Mouse (Mus musculus): ENCODE measurements around the gene Tmem204. TPM values are rescaled to one million over a fixed set of nuclear protein-coding genes. Genes with fewer than 3 reads are reported as not detected.

Gene Tmem204
- polyA plus RNA-seq, 3 experiments from 2014 or later, result 0.47 to 0.66 TPM; not detected in 1

DNA sequence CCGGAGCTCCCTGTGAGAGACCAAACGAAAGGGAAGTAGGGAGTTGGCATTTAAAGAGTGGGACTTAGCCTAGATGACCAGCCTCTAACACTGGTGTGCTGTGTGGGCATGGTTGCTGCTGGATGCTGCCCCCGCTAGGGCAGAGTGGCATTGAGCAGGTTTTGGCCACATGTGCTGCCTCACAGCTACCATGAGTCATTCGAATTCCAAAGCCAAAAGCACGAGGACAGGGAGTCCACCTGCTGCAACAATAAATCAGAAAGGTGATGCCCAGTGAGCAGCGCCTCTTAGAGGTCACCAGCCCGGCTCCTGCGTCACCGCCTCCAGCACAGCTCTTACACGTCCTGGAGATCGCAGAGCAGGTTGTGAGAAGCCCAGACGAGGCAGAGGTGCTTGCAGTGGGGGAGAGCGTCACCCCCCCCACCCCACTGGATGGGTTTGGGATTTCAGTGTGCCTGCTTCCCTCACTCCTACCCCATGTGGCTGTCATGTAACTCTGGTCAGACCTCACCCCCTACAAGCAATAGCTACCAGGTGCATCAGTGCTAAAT lies 1.5 kb upstream of the Tmem204 start:
- no peak for ATAC-seq

DNA sequence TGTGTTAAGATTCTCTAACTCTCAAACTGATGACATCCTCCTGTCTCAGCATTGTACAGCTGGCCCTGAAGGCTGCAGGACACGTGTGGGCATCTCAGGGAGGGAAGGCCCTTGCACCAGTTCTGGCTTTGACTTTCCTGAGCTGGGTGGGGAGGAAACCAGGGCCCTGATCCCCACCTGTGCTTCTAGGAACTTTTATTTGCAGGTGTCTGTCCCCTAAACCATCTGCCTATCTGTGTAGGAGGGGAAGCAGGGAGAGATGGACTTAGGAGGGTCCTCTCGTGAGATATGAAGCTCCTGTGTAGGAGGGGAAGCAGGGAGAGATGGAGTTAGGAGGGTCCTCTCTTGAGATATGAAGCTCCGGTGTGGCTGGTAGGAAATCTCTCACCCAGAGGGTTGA lies 504 bp downstream of the Tmem204 start:
- ATAC-seq, result no peak

DNA sequence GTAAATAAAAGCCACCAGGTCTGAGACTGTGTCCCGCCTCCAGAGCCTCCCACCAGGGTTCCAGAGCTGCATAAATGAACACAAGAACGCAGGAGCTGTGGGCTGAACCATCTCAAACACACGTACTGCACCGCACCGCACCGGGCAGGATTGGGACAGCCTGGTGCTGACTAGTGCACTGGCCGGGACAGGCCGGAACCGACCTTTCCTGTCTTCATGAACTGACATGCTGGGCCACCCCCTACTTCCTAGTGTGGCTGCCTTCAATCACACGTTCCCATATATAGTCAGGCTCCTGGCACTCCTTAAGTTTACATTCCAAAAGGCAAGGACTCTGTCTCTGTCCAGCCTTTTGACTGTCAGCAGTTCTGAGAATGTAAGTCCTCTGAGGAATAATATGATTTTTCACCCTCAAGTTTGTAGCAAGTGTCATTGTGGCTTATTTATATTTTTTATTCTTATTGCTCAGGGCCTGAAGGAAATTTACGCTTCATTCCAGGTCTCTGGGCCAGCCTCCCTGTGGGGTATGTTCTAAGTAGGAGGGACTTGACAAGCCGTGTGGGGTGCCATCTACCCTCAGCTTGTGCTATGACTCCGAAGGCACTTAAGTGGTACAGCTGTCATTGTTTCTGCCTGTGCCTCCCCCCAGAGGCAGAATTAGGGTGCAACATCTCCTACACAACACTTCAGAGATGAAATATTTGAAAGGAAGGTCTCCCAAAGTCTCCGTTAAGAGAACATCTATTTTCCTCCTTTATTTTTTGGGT lies 1.1 kb downstream of the Tmem204 start:
- ATAC-seq, result no peak

DNA sequence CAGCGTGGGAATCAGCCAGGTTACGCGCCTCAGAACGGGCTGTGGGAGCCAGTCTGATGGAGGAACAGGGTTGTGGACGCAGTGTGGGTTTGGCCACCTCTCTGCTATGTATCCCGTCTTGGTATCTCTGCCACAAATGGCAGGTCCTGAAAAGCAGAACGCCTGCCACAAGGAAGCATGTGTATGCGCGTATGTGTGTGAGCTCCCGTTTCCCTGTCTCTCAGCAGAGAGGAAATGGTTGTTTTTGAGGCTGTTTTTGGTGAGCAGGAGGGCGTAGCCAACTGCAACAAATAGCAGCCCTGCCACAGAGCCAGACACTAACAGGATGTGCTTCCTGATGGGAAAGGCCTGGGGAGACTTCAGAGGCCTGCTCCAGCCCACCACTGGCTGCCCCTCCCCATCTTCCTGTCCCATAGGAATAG lies 2.4 kb downstream of the Tmem204 start:
- ATAC-seq, result no peak

DNA sequence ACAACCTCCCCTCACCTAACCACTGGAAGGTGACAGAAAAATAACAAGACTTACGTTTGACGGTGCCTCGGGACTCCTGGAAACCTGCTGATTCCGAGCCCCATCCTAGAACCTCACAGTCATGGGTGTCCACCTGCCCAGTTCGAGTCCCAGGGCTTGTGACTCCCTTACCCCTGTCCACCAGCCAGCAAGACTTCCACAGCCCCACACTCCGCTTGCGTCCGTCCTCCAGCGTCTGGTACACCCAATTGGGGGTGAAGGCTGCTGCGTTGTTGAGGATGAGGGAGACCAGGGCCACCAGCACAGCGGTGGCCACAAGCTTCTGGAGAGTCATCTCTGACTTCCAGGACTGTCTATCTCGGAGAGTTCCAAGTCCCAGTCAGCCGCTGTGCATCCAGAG lies 3.2 kb downstream of the Tmem204 start:
- ATAC-seq, result no peak

DNA sequence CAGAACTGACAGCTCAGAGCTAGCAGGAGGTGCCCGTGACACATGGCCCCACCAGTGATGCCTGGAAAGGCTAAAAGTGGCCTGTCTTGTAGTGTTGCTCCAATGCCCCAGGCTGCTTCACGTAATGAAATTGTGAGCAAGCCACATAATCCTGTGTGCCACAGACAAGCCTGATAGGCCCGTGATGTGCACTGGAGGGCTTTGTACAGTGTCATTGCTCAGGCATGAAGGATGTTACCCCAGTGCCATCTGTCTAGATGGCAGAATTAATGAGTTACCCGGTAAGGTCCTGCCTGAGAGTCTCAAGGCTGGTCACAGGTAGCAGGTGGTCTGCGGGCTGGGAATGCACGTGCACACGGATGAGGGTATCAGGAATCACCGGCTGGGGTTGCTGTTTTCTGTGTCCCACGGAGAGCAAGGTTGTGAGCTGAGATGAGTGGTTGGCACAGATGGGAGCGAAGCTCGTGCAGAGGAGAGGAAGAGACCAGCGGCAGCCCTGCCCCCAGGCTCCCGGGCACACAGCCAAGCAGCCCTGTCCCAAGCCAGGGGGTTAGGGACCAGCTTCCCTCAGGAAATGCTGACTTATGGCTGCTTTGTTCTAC lies 5.5 kb downstream of the Tmem204 start:
- no peak for ATAC-seq

DNA sequence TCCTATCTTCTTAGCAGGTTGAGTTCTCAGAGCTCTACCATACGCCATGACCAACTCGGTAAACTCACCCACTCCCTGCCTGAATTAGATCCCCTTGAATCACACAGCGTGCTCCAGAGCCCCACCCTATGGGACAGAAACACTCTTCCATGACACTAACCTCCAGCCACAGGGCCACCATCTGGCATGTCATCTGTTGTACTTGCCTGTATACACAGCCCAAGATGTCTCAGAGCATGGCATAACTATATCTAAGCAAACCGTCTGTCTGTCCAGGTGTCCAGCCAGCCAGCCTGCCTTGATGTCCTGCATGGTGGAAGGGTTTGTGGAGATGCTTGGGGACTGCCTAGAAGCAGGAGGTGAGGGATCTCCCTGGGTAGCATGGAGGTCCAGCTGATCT lies 6.5 kb downstream of the Tmem204 start:
- no peak for ATAC-seq

DNA sequence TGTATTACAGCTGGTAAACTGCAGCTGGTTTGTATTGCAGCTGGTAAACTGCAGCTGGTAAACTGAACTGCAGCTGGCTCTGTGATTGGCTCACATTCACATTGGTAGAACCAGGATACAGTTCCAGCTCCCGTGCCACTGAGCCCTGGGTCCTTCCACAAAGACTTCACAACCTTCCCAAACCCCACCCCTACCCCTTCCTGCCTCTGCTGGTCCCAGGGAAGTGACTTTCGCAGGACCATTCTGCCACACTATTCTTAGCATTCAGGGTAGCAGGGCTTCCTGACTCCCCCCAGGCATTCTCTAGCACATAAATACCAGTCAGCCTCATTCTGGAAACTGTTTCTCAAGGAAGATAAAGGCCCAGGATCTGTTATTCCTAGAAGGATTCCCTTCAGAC lies 14.7 kb downstream of the Tmem204 start:
- ATAC-seq, result no peak

DNA sequence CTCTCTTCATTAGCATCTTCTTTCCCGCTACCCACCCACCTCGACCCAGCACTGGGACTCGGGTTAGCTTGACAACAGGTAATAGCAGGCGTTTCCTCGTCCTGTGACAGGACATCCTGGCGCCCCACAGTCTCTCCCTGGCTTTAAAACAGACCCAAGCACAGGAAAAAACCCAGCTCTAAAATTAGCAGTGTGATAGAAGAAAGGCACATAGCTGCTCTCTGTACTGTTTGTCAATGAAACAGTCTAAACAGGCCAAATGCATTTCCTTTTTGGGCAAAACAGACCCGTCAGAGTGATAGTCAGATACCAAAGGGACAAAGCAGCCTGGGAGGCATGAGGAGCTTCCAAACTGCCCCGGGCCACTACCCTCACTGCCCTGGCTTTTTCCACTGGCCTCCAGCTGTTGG lies 15.9 kb downstream of the Tmem204 start:
- ATAC-seq, result no peak

DNA sequence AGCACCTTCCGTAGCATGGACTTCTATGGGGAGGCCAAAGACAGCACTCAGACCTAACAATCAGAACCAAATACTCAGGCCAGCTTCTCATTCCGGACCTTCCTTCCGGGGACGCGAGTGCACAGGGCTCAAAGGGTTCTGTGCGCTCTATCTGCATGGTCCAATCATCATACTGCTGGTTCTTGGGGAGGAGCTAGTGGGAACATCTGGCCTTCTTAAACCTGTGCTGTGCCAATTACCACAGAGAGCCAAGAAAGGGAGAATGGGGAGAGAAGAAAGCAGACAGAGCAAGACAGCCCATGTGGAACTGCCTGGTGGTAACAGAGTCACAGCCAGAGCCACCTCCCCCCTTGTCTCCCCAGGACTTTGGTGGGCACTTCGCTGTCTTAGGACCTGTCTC lies 16.8 kb downstream of the Tmem204 start:
- no peak for ATAC-seq

DNA sequence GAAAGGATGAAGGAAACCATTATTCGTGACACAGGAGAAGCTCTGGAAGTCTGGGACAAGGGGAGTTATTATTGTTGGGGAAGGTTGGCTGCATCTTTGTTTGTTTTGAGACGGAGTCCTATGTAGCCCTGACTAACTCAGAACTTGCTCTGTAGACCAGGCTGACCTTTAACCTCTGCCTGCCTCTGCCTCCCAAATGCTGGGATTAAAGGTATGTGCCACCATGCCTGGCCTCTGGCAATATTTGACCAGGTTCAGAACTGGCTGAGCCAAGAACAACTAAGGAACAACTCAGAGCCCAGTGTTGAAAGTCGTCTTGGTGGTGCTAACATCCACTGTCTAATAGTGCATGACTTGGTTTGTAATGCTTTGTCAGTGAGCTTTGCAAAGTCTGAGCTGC lies 18.2 kb downstream of the Tmem204 start:
- ATAC-seq, result no peak

DNA sequence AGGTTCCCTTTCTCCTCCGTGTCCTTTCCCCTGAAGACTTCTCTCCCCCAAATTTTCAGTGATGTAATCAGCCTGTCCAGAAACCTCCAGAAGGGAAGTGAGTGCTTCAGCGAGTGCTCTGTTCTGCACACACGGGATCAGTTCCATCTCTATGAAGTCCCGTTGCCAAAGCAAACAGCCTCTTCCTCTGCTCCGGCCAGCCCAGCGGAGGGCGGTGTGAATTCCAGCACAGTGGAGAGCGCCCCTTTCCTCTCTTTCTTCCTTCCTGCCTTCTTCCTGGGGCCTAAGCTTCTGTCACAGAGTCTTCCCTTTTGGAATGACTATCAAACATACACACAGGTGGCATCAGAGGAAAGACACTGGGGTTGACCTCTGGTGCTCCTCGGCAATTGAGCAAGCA lies 19.0 kb downstream of the Tmem204 start:
- no peak for ATAC-seq

DNA sequence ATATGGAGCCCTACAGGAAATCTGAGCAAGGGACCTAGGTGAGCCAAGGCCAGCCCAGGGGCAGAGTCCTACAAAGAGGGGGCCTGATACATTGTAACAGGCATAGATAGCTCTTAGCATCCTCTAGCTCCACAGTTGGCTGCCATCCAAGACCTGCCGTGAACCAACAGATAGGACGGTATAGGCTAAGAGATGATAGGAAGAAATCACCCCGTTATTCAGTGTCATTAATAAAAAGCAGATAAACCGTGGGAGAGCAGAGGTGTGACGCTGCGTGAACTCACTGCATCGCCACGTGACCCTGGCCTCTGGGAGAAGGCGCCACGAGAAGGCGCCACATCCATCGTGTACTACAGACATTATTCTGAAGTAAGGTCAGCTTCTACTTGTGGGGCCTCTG lies 19.5 kb downstream of the Tmem204 start:
- no peak for ATAC-seq

DNA sequence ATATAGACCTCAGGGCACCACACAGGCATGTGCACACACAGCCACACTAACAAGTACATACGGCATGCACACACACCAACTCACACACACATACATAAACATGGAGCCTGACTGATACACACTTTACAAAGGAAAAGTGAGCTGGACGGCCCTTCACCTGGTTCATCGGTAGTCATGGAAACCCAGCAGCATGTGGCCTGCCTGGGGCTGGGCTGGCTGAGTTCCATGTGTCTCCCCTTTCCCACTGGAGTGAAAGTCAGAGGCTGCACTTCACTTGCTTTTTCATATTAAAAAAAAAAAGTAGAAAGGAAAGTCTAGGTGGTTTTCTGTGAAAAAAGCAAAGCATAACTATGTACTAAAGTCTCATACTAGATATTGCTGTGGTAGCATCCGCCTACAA lies 20.1 kb downstream of the Tmem204 start:
- no peak for ATAC-seq

DNA sequence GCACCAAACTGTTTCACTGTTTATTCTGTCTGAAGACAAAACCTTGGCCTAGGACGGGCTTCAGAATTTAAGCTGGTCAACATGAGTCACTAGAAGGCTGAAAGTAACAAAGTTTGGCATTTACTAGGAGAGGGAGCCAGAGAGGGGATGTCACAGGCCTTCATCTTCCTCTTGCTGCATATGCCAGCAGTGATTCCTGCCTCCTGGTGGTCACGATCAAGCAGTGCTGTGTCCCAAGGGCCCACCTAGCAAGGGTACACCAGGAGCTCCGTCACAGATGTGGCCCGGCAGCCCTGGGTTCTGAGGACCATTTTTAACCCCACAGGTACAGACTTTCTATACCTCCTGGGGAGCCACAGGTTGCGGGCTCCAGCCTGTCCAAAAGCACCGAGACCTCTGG lies 26.4 kb downstream of the Tmem204 start:
- ATAC-seq, result no peak

DNA sequence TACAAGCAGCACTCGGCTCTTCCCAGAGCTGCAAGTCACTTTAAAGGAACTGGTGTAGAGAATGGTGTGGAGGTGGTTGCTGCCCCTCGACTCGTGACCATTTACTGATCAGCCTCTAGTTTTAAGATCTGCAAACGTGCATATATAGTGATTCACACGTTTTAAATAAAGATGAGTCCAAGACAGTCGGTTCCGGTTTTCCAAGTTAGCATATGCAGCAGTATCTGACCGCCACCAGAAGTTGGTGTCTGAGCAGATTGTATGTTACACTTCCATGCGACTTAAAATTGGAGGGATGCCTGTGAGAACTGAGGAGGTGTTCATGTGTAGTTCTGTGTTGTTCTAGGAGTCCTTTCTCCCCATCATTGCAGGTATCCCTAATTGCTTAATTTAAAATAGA lies 30.1 kb downstream of the Tmem204 start:
- no peak for ATAC-seq

DNA sequence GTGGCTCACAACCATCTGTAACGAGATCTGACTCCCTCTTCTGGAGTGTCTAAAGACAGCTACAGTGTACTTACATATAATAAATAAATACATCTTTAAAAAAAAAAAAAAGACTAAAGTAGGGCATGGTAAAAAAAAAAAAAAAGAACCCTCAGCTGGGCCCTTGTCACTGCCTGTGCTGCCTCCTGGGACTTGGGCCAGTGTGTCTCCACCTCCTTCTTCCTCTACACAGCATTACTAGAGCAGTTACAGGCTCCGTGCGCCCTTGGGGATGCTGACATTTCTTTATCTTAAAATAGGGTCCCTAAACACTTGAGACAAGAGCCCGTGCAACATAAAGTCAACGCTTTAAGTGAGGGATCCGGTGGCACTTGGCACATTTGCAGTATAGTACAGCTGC lies 36.2 kb downstream of the Tmem204 start:
- no peak for ATAC-seq

DNA sequence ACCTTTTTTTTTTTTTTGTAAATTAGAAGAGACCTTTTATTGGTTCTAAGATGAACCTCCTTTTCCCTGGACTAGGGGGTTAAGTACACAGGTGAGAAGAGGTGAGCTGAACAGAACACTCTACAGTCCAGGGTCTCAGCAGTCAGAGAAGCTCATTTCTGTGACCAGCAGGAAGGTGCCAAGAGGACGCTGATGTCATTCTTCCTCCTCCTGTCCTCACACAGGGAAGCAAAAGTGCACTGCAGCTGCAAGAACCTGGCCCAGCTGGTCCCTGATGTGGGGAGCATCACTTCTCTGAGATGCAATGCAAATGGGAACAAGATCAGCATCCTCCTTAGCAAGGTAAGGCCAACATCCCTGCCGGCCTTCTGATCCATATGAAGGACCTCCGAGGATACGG lies 38.1 kb downstream of the Tmem204 start:
- no peak for ATAC-seq

DNA sequence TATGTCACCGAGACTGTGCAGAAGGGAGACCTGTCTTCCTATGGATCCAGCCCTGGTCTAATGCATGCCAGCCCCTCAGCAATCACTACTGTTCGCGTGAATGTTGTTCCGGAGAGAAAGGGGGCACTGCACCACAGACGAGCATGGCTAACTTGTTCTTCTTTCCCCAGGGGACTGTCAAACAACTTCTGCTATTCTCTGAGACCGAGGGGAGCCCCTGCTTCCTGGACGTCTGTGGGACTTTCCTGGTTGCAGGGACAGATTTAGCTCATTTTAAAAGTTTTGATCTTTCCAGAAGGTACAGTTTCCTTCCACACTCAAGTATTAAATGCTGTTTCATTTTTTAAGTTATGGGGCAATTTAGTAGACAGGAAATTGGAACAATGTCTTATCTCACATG lies 38.5 kb downstream of the Tmem204 start:
- no peak for ATAC-seq

DNA sequence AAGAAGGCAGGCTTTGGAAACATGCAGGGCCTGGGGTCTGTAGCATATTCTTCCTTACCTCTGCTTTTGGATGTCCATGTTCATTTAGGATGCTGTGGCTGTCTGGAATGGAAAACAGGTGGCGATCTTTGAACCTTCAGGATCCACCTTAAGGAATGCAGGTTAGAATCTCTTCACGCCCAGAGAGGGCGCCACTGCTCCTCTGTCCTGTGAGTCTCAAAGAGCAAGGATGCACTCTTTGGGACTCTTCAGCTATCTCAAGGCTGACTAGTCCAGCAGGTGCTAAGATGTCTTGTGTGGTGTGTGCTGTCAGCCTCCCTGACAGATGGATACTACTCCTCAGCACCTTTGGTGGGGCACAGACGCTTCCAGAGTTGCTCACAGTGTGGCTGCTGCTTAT lies 47.2 kb downstream of the Tmem204 start:
- no peak for ATAC-seq

DNA sequence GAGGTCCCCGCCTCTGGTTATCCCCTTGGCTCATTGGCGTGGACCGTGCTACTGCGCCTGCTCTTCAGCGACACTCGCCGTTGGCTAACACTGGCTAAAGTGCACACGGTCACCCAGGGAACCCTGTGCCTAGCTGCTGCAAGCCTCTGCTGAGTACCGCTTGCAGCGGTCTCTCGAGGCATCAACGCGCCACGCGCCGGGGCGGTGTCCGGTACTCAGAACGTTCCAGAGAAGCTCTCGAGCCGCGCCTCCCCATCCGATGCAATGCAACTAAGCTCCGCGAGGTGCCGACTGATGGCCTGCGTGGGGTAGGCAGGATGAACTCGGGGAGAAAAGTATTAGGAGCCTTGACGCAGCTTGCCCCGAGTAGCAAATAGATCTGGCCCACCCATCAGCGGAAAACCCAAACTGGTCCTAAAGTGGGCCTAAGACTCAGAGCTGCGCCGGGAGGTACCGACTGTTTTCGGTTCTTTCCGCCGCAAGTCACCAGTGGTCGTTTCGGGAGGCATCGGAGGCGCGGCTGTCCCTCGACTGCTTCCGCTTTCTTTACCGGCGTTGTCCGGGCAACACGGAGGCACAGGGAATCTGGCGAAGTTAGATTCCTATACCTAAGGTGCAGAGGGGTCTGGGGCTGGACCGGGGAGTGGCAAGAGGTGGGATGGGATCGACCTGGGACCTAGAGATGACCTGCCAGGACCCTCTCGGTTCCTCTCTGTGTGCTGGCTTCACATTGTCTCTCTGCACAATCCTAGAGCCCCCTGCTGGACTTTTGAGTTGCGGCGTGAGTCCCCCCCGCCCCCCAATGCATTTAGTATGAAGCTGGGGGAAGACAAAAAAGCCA lies 66.9 kb downstream of the Tmem204 start:
- ATAC-seq, result peak; percentile 20

DNA sequence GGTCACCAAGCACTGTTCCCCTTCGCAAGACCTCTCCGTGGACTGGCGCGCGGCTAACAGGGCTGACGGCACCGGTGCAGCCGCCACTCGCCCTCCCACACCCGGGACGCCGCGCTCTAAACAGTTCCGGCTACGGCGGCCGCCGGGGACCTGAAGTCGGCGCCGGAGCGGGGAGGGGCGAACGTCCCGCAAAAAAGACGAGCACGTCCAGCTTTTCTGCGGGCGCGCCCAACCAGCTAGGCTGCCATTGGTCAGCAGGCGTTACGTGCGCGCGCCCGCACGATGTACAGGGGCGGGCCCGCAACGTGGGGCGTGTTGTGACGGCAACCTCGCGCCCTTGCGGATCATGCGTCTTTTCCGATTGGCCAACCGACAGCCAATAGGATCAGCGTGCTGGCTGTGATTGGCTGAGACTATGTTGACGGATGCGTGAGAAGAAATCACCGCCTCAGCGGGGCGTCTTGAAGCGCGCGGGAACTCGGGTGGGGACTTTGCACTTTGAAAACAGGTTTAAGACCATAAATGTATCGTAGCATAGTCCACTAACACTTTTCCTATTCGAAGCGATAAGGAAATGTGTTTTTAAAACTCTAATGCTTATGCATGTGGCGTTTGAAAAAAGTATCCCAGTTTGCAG lies 67.6 kb downstream of the Tmem204 start, which contains the start of the genes Cramp1l and Ift140:
TSS of gene Cramp1l (minus strand) at position 134 of the 637 bp plus-strand sequence.
TSS of gene Ift140 (plus strand) at position 431 of the 637 bp plus-strand sequence.
- ATAC-seq, result peak; percentile 96

All from inflammation-experienced regulatory T-cells, adult 6 months (primary cell).